Mouse (Mus musculus) heart, postnatal 0 days (tissue): Measurements from ENCODE around the gene Coq8b. TPM values are rescaled to one million over a fixed set of nuclear protein-coding genes. Genes with fewer than 3 reads are reported as not detected.

Experiments
- ATAC-seq: fragments of 200-750 bp; cut with Nextera tagmentation; 2 replicates; pipeline ENCODE4 v1.8.0; 2017; ENCODE audit warnings: low read depth, moderate number of reproducible peaks, moderate library complexity; ENCODE audit not compliant: insufficient read depth
- DNase-seq: peaks from one replicate; pipeline ENCODE4 v3.0.0-alpha.2; 2016; ENCODE audit warnings: low spot score
- H3K27ac ChIP-seq: fragments of 300-500 bp; sonication (generic); 2 replicates; pipeline ENCODE4 v1.5.1; 2014; ENCODE audit warnings: low read depth, mild to moderate bottlenecking
- H3K27me3 ChIP-seq: fragments of 300-500 bp; sonication (generic); 2 replicates; pipeline ENCODE4 v1.6.1; 2014; ENCODE audit warnings: low read length, mixed read lengths; ENCODE audit not compliant: control insufficient read depth, insufficient read depth
- H3K36me3 ChIP-seq: fragments of 300-500 bp; sonication (generic); replicated peaks from 2 replicates; pipeline ENCODE4 v1.6.1; 2014; ENCODE audit warnings: low read length, mixed read lengths; ENCODE audit not compliant: control insufficient read depth, insufficient read depth
- H3K4me1 ChIP-seq: fragments of 300-500 bp; sonication (generic); 2 replicates; pipeline ENCODE4 v1.6.1; 2014; ENCODE audit warnings: antibody characterized with exemption; ENCODE audit not compliant: control insufficient read depth, insufficient read depth
- H3K4me2 ChIP-seq: fragments of 300-500 bp; sonication (generic); 2 replicates; pipeline ENCODE4 v1.6.1; 2014; ENCODE audit warnings: low read depth, mild to moderate bottlenecking, low read length, moderate library complexity
- H3K4me3 ChIP-seq: fragments of 300-500 bp; sonication (generic); 2 replicates; pipeline ENCODE4 v1.5.1; 2014; ENCODE audit warnings: low read depth, low read length
- H3K9ac ChIP-seq: fragments of 300-500 bp; sonication (generic); replicated peaks from 2 replicates; pipeline ENCODE4 v1.6.1; 2014; ENCODE audit warnings: low read depth, low read length, mixed read lengths
- H3K9me3 ChIP-seq: fragments of 300-500 bp; sonication (generic); replicated peaks from 2 replicates; pipeline ENCODE4 v1.6.1; 2016; ENCODE audit warnings: low read length; ENCODE audit not compliant: control insufficient read depth
- CTCF ChIP-seq: IDR thresholded peaks from 2 replicates; pipeline ENCODE4 v1.5.1; 2016; ENCODE audit warnings: antibody characterized with exemption, control low read depth, low read depth
- EP300 ChIP-seq: IDR thresholded peaks from 2 replicates; pipeline ENCODE4 v1.6.1; 2016; ENCODE audit warnings: antibody characterized with exemption, low read depth
- WGBS: fragments of 180-500 bp; shearing (Covaris S2); extraction: QIAGEN DNeasy Blood & Tissue Kit; methylation state at CpG from one replicate; pipeline ENCODE4 v1.1.7; 2014; 5-methylcytosine and 5-hydroxymethylcytosine counted together
- polyA plus RNA-seq: library from polyadenylated mRNA; unstranded; fragments of >200 nt; fragmentation: Nextera tagmentation; extraction: Ambion mirVana; gene quantifications from 2 replicates; pipeline ENCODE4 v1.2.1, GENCODE M21; 2015
- total RNA-seq: library from RNA; depleted of rRNA; stranded (reverse); fragments of >200 nt; gene quantifications from 2 replicates; pipeline ENCODE4 v1.2.3, GENCODE M21; 2014; ENCODE audit warnings: low replicate concordance

Gene Coq8b
- total and polyA plus RNA-seq, 2 experiments from 2014 or later, result 5.8 to 11.0 TPM

DNA sequence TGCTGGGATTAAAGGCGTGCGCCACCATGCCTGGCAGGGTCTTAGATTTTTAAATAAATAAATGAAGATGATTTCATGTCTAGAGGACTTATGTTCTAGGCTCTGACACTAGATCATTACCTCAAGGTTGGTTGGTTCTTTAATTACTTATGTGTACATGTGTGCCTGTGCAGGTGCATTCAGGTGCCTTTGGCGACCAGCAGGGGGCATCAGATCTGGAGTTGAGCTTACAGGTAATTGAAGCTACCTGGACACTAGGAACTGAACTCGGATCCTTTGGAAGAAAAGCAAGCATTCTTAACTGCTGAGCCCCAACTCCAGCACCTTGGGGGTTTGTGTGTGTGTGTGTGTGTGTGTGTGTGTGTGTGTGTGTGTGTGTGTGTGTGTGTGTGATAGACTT, 2.0 kb upstream of the Coq8b start:
- no peak overlapping the region for H3K9ac ChIP-seq
- ATAC-seq (no peak), DNase-seq (no peak)
- peaks cover 24% of the 10 kb centered on the region for H3K4me1 ChIP-seq
- WGBS, result 70% methylated on average over 4 of the region's 4 CpGs
- no peaks in the 10 kb centered on the region for H3K9me3 ChIP-seq
- TF ChIP-seq EP300 (no peak), CTCF (no peak)
- H3K27me3 ChIP-seq, result no peaks in the 10 kb centered on the region
- H3K4me2 ChIP-seq, result no peak overlapping the region
- no peak overlapping the region for H3K4me3 ChIP-seq
- no peak overlapping the region for H3K27ac ChIP-seq
- H3K36me3 ChIP-seq, result no peaks in the 10 kb centered on the region

DNA sequence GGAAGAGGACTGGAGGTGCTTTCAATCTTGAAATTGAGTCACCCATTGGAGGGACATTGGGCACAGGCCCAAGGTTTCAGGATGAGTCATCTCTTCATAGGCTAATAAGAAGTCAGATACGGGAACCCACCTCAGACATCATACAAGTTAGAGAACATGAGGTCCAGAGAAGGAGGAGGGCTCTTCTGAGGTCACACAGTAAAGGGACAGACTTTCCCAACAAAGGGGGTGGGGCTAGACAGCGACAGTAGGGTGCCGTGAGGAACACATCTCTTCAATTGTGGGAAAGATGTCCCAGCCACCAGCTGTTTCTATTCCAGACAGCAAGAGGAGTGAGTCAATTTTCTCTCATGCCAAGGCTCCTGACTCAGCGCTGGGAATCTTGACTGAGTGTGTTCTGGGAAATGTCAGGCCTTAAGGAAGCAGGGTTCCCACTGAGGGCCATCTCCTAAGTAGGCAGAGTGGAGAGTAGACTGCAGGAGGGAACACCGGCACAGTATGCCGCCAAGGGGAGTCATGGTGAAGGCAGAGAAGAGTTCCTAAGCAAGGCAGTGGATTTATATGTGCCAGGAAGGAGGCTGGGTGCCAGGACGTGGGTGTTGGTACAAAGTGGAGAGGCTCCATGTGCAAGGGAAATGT, 1.0 kb upstream of the Coq8b start:
- H3K27ac ChIP-seq, result peak overlapping the region; percentile 12
- peaks cover 18% of the 10 kb centered on the region for H3K4me1 ChIP-seq

DNA sequence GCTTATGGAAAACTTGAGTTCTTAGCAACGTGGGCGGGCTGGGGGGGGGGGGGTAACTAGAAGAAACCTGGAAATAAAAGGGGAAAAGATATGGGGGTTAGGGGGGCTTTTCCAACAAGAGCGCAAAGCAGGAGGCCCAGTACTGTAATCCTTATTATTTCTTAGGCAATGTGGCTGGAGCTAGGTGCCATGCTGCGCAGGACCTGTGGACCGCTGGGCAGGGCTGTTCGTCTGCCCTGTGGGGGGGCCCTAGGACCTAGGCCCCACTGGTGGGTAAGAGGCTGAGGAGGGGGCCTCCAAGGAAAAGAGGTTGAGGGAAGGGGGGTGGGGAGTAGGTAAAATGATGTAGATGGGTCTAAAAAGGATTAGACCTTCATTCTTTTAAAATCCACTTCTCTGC, 477 bp downstream of the Coq8b start:
- TF ChIP-seq EP300 (no peak), CTCF (no peak)
- H3K36me3 ChIP-seq, result 0 out of 2 replicates have a peak, but pooled peaks cover 3% of the 10 kb centered on the region
- no peaks in the 10 kb centered on the region for H3K27me3 ChIP-seq
- H3K4me3 ChIP-seq, result peak overlapping the region; percentile 60
- H3K9ac ChIP-seq, result peak overlapping the region; percentile 43; the same call in 1 of the 2 replicates
- peaks cover 8% of the 10 kb centered on the region for H3K4me1 ChIP-seq
- DNase-seq, result no peak
- no peak for ATAC-seq
- no peaks in the 10 kb centered on the region for H3K9me3 ChIP-seq
- WGBS, result 6% methylated on average over 6 of the region's 6 CpGs
- H3K4me2 ChIP-seq, result peak overlapping the region; percentile 65
- 0 out of 2 replicates have a peak overlapping the region, but pooled peaks have one; percentile 8 for H3K27ac ChIP-seq

More for the DNA sequence above, 1.0 kb upstream of the Coq8b start:
- DNase-seq (no peak), ATAC-seq (no peak)
- no peak overlapping the region for H3K4me3 ChIP-seq
- no peaks in the 10 kb centered on the region for H3K27me3 ChIP-seq
- no peak overlapping the region for H3K9ac ChIP-seq
- no peak overlapping the region for H3K4me2 ChIP-seq
- TF ChIP-seq EP300 (no peak), CTCF (no peak)
- H3K36me3 ChIP-seq, result no peaks in the 10 kb centered on the region
- 58% methylated on average over 7 of the region's 7 CpGs for WGBS
- H3K9me3 ChIP-seq, result no peaks in the 10 kb centered on the region

DNA sequence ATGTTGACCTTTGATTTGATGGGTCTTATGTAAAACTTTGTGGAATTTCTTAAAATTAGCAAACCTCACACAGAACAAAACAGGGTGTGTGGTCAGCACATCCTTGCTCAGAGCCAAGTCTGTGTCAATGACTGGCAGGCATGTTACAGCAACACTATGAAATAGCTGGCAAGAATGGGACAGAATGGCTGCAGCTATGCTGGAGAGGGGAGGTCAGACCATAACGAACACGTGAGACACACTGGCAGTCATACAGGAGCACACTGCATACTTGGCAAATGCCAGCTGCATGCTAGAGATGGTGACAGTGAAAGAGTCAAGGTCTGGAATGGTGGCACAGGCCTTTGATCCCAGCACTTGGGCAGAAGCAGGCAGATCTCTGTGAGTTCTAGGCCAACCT, 2.9 kb downstream of the Coq8b start:
- no peak overlapping the region for H3K4me2 ChIP-seq
- DNase-seq (no peak), ATAC-seq (no peak)
- no peaks in the 10 kb centered on the region for H3K27me3 ChIP-seq
- H3K27ac ChIP-seq, result no peak overlapping the region
- H3K4me1 ChIP-seq, result peaks cover 8% of the 10 kb centered on the region
- H3K36me3 ChIP-seq, result 0 out of 2 replicates have a peak, but pooled peaks cover 3% of the 10 kb centered on the region
- H3K9me3 ChIP-seq, result no peaks in the 10 kb centered on the region
- WGBS, result 69% methylated on average over 2 of the region's 2 CpGs
- H3K4me3 ChIP-seq, result no peak overlapping the region
- no peak overlapping the region for H3K9ac ChIP-seq
- TF ChIP-seq CTCF (no peak), EP300 (no peak)

DNA sequence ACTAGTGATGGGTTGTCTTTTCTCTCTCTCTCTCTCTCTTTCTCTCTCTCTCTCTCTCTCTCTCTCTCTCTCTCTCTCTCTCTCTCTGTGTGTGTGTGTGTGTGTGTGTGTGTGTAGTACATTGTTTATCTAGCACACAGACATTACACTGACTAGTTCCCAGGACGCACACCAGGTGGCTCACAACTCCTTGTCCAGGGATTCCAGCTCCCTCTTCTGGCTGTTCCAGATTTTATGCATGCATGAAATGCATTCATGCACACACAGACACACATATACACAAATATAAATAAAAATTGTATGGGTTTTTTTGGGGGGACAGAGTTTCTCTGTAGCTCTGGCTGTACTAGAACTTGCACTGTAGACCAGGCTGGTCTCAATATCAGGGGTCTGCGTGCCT, 4.7 kb downstream of the Coq8b start:
- DNase-seq (no peak), ATAC-seq (no peak)
- Histone ChIP-seq H3K4me2 (no peak overlapping the region), H3K27me3 (no peaks in the 10 kb centered on the region), H3K27ac (no peak overlapping the region), H3K9me3 (no peaks in the 10 kb centered on the region), H3K4me1 (peaks cover 5% of the 10 kb centered on the region), H3K4me3 (no peak overlapping the region), H3K36me3 (peaks cover 11% of the 10 kb centered on the region), H3K9ac (no peak overlapping the region)
- no peak for TF ChIP-seq CTCF
- TF ChIP-seq EP300, result no peak
- WGBS, result 85% methylated on average over 2 of the region's 2 CpGs

DNA sequence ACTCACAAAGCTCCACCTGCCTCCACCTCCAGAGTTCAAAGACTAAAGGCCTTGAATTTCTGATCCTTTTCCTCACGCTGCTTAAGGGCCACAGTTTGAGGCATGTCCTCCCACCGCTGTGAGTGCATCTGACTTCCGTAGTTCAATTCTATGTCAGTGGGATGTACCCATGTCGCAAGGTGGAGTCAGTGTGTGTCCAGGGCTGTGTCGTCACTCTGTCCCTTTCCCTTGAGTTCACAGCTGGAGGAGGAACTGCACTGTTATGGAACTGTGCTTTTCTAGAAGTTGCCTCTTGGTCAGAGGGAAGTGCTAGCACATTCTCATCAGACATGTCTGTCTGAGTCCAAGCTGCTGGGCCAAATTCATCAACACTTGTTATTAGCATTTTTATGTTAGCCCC, 5.7 kb downstream of the Coq8b start:
- Histone ChIP-seq H3K9me3 (no peaks in the 10 kb centered on the region), H3K9ac (no peak overlapping the region), H3K27ac (no peak overlapping the region), H3K36me3 (peaks cover 19% of the 10 kb centered on the region), H3K27me3 (no peaks in the 10 kb centered on the region), H3K4me3 (no peak overlapping the region), H3K4me2 (no peak overlapping the region), H3K4me1 (0 out of 2 replicates have a peak, but pooled peaks cover under 1% of the 10 kb centered on the region)
- DNase-seq (no peak), ATAC-seq (no peak)
- 85% methylated on average over 5 of the region's 5 CpGs for WGBS
- TF ChIP-seq CTCF (no peak), EP300 (no peak)
